Mouse (Mus musculus) frontal cortex, postnatal 25 days (tissue): ENCODE measurements at regions not wholly inside any gene's neighbourhood (a gene's known extent, or its start where the extent isn't known, plus 50 kb on each side); places are given as distances from the start of the nearest gene placed in this dataset.

Experiments used
- DNase-seq, 2 experiments: peaks; one replicate each; pipeline ENCODE4 v3.0.0; 2022; ENCODE audit warnings: low spot score in 2 of 2

DNA sequence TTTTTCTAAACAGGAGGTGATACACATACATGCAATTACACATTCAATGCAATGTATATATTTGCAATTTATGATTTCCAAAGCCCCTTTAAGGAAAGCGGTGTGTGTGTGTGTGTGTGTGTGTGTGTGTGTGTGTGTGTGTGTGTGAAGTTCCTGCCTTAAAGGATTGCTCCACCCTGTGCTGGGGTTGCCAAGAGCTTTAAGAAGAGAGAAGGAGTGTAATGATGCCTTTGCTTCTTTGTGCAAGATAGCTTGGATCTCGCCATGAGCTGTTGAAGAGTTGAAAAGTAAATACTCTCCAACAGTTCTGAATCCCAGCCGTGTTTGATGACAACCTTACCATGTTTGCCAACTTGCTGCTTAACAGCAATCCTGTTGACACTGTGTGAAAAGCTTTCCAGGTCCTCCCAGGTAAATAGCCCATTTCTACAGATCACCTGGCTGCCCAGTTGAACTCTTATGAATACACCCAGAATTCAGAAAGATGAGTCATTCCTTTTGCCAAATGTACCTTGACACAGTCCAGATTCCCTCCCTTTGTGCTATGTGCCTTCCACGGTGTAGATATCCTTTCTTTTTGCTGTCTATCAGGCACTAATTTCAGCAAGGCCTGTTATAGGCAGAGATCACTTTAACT is 216.3 kb downstream of the Ikzf2 start:
- no peak for DNase-seq

DNA sequence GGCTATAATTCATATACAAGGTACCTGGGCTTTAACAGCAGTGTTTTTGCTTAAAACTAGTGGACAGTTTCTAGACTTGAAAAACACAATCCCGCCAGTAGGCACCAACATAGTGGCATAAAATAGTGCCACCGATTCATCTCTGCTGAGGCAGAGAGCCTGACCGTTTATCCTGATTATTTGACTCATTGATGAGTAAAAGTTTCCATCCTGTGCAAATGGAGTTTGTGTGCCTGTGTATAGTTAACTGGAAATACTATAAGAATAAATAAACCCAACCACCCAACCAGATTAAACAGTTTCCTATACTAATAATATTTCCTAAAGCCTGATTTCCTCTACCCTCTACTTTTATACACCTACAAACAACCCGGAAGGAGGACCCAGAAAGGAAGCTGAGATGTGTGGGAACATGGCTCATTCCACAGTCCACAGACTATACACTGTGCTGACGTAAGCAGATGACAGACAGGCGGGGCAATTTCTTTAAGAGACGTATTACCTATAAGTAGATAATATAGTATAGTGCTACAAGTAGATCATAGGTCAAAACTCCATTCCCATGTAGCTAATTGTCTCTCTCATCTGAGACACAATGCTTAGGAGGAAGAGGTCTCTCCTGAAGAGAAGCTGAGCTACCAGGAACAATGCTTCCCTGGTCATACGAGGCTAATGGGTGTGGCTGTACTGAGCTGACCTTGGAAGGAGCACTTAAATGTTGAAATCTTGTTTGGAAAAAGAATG is 217.7 kb downstream of the Ikzf2 start:
- DNase-seq, result no peak

- no peak for DNase-seq
Measured at GRCm38 (mm10) chr1:69466534-69467275, 220.3 kb downstream of the Ikzf2 start.

DNA sequence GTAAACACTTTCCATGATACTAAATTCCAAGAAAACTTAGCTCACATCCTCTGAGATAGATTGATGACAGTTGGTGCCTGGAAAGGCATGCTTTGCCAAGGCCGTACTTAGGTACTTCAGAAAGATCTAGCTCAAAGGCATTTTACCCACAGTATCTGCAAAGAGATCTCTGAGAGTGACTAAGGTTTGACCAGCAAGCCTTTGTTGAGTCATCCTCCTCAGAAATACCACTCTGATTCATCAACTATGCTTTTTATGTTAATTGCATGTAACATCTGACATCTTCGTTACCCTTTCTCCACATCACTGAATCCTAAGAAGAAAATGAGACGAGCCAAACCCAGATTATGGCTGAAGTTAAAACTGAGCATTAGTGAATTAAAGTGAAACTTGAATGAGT is 225.9 kb downstream of the Ikzf2 start:
- no peak for DNase-seq

DNA sequence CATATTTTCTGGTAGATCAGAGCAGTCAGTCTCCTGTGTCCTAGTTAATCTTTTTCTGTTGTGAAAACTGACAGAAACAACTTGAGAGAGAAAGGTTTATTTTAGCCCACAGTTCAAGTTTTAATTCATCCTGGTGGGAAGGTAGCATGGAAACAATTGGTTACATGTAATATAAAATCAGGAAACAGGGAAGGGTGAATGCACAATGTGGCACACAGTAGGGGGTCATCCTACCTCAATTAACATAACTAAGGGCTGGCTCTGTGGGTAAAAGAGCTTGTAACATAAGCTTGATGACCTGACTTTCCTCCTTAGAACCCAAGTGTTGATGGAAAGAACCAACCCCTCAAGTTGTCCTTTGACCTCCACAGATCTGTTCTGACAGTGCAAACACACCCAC is 227.1 kb downstream of the Ikzf2 start:
- no peak for DNase-seq

DNA sequence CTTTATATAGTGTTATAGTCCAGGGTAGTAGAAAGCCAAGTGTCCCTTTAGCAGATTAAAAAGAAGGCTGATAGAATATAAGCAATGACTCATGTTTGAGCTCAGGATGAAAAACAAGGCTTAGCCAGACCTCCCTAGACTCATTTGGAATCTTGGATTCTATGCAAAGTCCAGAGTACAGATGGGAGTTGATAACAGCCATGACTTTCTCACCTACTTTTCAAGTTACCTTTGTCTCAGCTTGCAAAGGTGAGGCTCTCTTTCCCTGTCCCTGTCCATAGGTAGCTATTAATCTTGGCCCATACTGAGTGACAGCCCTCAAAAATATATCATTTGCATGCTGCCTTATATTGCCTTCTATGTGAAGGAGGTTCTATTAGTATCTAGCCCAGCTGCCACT is 229.6 kb downstream of the Ikzf2 start:
- no peak for DNase-seq

DNA sequence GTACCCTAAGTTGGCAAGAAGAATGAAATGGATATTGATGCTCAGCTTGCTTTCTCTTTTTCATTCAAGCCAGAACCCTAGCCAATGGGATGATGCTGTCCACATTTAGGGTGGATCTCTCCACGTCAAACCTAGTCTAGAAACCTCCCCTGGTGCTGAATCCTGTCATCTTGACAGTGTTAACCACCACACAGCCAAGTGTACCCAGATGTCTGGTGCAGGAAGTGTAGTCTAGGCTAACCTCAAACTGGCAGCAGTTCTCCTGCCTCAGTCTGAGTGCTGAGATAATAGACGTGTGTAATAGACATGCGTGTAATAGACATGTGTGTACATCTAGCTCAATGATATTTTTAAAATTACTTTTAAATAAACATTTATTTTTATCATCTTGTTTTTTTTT is 233.1 kb downstream of the Ikzf2 start:
- no peak for DNase-seq

- DNase-seq, result no peak
Measured at GRCm38 (mm10) chr1:69452910-69453309, 234.1 kb downstream of the Ikzf2 start.

DNA sequence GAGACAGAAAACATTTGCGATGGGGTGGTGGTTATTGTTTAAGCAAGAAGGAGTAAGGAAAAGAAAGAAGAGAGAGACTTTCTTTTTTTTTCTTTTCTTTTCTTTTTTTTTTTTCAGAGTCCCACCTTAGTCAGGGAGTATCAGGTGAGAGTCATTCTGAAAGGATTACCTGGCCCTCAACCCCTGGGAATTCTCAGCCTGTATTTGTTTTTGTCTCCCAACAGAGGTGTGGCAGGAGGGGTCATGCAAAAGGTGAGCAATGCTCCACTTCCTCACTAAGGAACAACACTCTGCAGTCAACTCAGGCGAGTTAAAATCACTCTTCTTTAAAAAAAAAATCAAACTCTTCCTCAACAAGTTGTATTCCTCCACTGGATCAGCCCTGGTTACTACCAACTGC is 236.6 kb downstream of the Ikzf2 start:
- no peak for DNase-seq

- no peak for DNase-seq
Measured at GRCm38 (mm10) chr1:69447276-69447675, 239.8 kb downstream of the Ikzf2 start.

DNA sequence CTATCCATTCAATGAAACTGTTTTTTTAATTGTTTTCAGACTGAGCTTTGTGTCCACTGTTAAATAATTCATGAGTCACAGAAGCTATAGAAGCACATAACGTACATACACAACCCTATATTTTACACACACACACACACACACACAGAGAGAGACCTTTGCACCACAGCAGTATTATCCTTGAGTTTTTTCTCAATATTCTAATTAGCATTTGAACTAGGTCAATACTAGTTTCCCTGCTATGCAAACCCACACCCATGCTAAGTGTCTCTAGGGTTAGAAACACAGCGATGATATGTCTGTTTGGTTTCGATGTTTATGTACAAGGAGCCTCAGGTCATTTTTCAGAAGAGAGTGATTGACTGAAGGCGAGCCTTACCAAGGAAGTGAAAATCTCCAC is 242.3 kb downstream of the Ikzf2 start:
- DNase-seq, result no peak

- no peak for DNase-seq
Measured at GRCm38 (mm10) chr1:69443466-69443865, 243.6 kb downstream of the Ikzf2 start.

- DNase-seq, result peak in 1 of 2 experiments; percentile 5
Measured at GRCm38 (mm10) chr1:69440564-69441334, 246.3 kb downstream of the Ikzf2 start.

DNA sequence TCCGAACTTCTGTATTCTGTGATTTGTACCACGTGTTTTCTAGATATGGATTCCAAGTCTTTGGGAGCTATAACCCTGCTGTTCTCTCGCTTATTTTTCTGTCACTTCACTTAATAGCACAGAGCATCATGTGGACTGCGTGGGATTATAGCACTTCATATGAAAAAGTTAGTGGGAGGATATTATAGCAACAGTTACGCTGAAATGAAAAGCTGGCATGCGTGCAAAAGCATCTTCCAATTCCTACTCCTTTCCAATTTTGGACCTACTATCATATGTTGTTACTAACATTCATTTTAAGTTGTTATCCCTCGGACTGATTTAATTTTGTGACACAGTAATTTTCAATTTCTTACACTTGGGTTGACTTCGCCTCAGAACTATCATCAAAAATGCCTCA is 250.0 kb downstream of the Ikzf2 start:
- no peak for DNase-seq

- DNase-seq, result no peak
Measured at GRCm38 (mm10) chr1:69433655-69434357, 253.2 kb downstream of the Ikzf2 start.

DNA sequence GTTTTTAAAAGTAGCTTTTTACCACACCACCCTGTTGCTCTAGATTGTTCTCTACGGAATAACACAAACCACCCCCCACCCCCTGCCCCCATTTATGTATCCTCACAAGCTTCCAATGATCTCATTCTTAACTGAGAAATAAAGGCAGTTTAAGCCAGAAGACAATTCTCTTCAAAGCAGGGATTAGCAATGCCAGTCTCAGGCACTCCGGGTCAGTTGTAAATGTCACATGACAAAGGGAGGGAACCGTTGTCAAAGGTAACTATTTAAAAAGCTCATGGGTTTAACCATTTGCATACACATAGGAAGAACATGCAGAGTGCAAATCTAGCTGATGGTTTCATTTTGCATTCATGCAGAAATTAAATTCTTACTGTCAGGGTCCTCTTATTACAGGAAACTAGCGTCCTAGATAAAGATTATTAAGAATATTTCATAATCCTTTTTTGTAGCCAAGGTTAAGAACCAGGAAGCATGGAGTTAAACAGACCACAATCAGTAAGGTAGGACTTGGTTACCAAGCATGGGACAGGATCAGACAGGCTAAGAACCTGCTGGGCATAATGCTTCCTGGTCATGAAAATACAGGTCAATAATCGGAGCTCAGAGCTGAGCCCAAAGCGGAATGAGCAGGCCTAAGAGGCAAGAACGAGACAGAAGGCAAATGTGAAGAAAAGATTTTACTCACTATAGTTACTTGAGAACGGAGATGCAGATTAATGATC is 256.2 kb downstream of the Ikzf2 start:
- DNase-seq, result no peak

DNA sequence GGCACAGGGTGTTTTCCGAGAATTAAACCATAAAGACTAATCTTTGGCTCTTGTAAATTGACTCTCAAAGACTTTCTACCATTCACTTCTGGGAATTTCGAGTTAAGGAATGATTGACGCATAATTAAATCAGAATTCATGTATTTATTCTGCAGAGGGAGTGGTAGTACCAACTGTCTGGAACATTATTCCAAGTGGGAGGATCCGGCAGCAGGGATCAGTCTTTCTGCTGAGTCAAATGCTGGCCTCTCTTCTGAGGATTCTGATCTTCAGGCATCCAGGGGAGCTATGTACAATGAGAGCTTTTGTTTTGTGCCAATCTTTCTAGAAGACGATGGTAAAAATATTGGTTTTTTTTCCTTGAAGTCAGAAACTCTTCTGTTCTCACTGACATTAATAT is 257.4 kb downstream of the Ikzf2 start:
- no peak for DNase-seq

DNA sequence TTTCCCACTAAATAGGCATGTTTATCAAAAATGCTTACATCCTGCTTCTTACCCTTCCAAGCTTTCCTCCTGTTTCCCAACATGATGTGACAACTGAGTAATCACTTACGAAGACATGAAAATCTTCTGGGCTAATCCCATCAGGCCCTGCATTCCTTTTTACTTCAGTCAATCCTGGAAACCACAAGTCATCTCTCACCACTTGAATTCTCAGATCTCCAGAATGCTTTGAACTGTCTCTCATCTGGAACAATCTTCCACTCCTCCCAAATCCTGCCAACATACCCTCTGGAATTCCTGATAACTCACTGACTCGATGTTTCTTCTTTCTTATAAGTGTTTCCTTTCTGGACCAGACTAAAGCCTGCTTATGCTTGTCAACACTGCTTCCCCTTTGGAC is 289.4 kb downstream of the Ikzf2 start:
- no peak for DNase-seq

GRCm38 (mm10) chr1:69382374-69382773 is 274.5 kb upstream of the Erbb4 start:
- no peak for DNase-seq

DNA sequence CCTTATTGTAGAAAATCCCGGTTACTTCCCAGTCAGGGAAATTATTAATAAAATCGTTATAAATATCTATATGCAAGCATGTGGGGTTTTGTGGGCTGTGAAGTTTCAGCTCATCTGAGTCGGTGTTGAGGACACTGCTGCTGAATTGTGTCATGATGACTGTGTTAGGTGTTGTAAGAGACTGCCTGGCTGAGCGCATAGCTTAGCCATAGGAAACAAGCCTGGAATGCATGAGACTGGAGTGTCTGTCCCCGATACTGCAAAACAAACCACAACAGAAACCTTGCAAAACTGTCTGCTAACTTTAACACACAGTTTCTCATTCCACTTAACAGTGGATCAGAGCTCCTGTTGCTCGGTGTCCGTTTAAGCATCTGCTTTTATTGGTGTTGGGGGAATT is 271.9 kb upstream of the Erbb4 start:
- DNase-seq, result no peak
